Mouse (Mus musculus) neural tube, embryonic 13.5 days (tissue): ENCODE measurements around the gene Tmed2. TPM values are rescaled to one million over a fixed set of nuclear protein-coding genes. Genes with fewer than 3 reads are reported as not detected.
"Not testable (repeated sequence)": the region's sequence is repeated elsewhere in the genome, so short reads cannot be mapped to it uniquely, and the experiment has no call there.

Source experiments
- ATAC-seq: fragments of 200-750 bp; cut with Nextera tagmentation; 2 replicates; pipeline ENCODE4 v1.8.0; 2017; ENCODE audit warnings: low read depth, mild to moderate bottlenecking, moderate TSS enrichment, moderate library complexity
- H3K27ac ChIP-seq: fragments of 300-500 bp; sonication (generic); replicated peaks from 2 replicates; pipeline ENCODE4 v1.5.1; 2015; ENCODE audit warnings: moderate library complexity, mild to moderate bottlenecking, inconsistent platforms
- H3K27me3 ChIP-seq: fragments of 300-500 bp; sonication (generic); 2 replicates; pipeline ENCODE4 v1.6.1; 2015; ENCODE audit warnings: mild to moderate bottlenecking, inconsistent platforms
- H3K36me3 ChIP-seq: fragments of 300-500 bp; sonication (generic); 2 replicates; pipeline ENCODE4 v1.6.1; 2015; ENCODE audit warnings: mild to moderate bottlenecking, inconsistent platforms
- H3K4me1 ChIP-seq: fragments of 300-500 bp; sonication (generic); replicated peaks from 2 replicates; pipeline ENCODE4 v1.6.1; 2015; ENCODE audit warnings: inconsistent platforms
- H3K4me2 ChIP-seq: fragments of 300-500 bp; sonication (generic); 2 replicates; pipeline ENCODE4 v1.6.1; 2015; ENCODE audit warnings: inconsistent platforms, mild to moderate bottlenecking, moderate library complexity
- H3K4me3 ChIP-seq: fragments of 300-500 bp; sonication (generic); 2 replicates; pipeline ENCODE4 v1.5.1; 2015; ENCODE audit warnings: mild to moderate bottlenecking, inconsistent platforms
- H3K9ac ChIP-seq: fragments of 300-500 bp; sonication (generic); 2 replicates; pipeline ENCODE4 v1.6.1; 2015; ENCODE audit warnings: moderate library complexity, mild to moderate bottlenecking, inconsistent platforms
- H3K9me3 ChIP-seq: fragments of 300-500 bp; sonication (generic); 2 replicates; pipeline ENCODE4 v1.6.1; 2016; ENCODE audit warnings: inconsistent platforms
- whole genome bisulfite sequencing: fragments of 180-500 bp; shearing (Covaris S2); methylation state at CpG from one replicate; pipeline ENCODE4 v1.1.7; 2015; 5-methylcytosine and 5-hydroxymethylcytosine counted together
- polyA plus RNA-seq: library from polyadenylated mRNA; unstranded; fragments of >200 nt; fragmentation: Nextera tagmentation; extraction: Ambion mirVana; gene quantifications from 2 replicates; pipeline ENCODE4 v1.2.1, GENCODE M21; 2015

The Tmed2 gene
- polyA plus RNA-seq, 1 experiment from 2014 or later, result 359 TPM

DNA sequence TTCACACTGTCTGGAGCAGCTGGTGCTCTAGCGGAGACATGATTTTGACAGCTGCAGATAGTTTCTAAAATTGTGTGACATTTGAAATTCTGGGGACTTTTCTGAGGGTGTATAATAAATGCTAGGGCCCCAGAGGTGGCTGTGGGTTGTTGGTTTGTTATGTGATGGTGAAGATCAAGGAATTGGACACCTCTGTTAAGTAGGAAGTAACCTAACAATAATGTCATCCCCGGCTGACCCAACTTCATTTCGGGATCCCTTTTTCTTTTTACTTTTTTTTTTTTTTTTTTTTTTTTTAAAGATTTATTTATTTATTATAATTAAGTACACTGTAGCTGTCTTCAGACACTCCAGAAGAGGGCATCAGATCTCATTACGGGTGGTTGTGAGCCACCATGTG, 10.2 kb downstream of the Tmed2 start:
- H3K36me3 ChIP-seq, result peaks cover 47% of the 10 kb centered on the region
- not testable (repeated sequence) for H3K27me3 ChIP-seq, H3K9ac ChIP-seq, H3K4me3 ChIP-seq, ATAC-seq, H3K9me3 ChIP-seq, H3K4me2 ChIP-seq, H3K27ac ChIP-seq
- H3K4me1 ChIP-seq, result peaks cover 21% of the 10 kb centered on the region
- WGBS, result 95% methylated on average over 3 of the region's 4 CpGs

DNA sequence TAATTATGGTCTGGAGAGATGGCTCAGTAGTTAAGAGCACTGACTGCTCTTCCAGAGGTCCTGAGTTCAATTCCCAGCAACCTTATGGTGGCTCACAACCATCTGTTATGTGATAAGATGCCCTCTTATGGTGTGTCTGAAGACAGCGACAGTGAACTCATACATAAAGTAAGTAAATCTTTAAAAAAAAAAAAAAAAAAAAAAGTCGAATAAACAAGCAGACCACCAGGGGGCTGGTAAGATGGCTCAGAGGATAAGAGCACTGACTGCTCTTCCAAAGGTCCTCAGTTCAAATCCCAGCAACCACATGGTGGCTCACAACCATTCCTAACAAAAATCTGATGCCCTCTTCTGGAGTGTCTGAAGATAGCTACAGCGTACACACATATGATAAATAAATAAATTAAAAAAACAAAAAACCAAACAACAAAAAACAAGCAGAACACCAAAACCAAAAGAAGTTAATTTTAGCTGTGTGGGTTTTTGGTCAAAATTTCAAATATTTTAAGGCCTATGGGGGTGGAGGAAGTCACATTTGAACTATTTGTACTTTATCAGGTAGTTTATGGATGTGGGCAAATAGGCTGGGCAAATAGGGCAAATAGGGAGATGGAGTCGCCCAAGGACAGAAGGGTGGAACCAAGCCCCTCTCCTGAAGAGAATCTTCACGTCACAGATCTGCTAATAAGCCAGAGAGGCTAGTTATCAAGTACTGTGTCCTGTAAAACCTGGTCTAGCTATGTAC, 11.0 kb downstream of the Tmed2 start:
- 37% methylated on average over 5 of the region's 5 CpGs for WGBS
- H3K9me3 ChIP-seq, H3K27me3 ChIP-seq, ATAC-seq: not testable (repeated sequence)
- Histone ChIP-seq H3K36me3 (peaks cover 47% of the 10 kb centered on the region), H3K4me3 (peak overlapping the region; percentile 90), H3K27ac (peak overlapping the region; percentile 87; the same call in 1 of the 2 replicates), H3K9ac (peak overlapping the region; percentile 84), H3K4me2 (peak overlapping the region; percentile 72), H3K4me1 (peaks cover 21% of the 10 kb centered on the region)

DNA sequence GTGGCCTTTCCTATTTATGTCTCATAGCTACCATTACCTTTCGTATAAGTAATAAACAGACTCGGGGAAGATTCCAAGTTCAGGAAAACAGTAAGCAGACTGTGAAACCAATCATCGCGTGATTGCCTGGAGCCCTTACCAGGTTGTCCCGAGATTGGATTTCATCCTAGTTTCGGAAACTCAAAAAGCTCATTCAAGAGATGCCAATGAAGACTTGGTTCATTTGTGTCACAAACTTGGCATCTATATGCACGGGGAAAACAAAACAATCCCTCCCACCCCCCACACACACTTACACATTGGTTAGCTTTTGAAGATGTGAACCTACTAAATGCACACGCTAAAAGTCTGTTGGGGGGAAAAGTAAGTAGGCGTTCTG, 11.6 kb downstream of the Tmed2 start:
- no peaks in the 10 kb centered on the region for H3K27me3 ChIP-seq
- peak overlapping the region; percentile 72 for H3K4me2 ChIP-seq
- ATAC-seq, result peak; percentile 5; the same call in 1 of the 2 replicates
- H3K4me3 ChIP-seq, result peak overlapping the region; percentile 90
- no peaks in the 10 kb centered on the region for H3K9me3 ChIP-seq
- H3K27ac ChIP-seq, result peak overlapping the region; percentile 87
- peak overlapping the region; percentile 84 for H3K9ac ChIP-seq
- 13% methylated on average over 9 of the region's 9 CpGs for WGBS
- peaks cover 21% of the 10 kb centered on the region for H3K4me1 ChIP-seq
- peaks cover 47% of the 10 kb centered on the region for H3K36me3 ChIP-seq

DNA sequence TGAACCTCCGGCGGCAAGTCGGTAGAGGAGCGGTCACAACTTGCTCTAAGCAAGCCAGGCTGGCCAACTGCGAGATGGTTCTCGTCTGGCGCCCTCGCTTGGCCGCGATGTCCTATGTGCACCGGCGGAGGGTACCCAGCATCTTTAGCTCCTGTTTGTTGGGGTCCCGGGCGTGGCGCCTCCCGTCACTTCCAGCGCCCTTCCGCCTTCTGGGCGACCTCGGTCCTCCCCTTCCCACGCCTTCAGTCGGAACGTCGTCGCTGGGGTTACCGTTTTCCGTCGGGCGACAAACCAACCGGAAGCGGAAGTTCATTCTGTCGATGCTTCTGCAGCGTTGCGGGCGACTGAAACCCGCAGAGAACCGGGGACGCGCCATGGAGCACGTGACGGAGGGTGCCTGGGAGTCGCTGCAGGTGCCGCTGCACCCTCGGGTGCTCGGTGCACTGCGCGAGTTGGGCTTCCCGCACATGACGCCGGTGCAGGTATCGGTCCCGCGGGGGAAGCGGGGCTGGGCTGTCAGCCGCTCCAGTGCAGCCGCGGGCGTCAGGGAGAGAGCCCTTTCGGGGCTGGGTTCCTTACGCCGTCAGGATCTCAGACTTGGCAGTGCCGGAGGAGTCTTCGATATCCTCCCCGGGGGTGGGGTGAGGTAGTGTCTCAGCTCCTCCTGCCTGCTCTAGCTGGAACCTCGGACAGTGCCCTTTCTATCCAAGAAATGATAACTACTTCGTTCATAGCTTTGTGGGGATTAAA, 12.2 kb downstream of the Tmed2 start, which contains the start of gene Ddx55:
Ddx55 (plus strand) TSS at position 307 of the 750 bp plus-strand sequence.
- peaks cover 21% of the 10 kb centered on the region for H3K4me1 ChIP-seq
- H3K27ac ChIP-seq, result peak within 1 kb of the TSS; percentile 87
- H3K27me3 ChIP-seq, result no peaks in the 10 kb centered on the region
- under 1% methylated on average over 66 of the region's 66 CpGs for WGBS
- H3K36me3 ChIP-seq, result peaks cover 46% of the 10 kb centered on the region
- peak within 1 kb of the TSS; percentile 84 for H3K9ac ChIP-seq
- H3K9me3 ChIP-seq, result no peaks in the 10 kb centered on the region
- ATAC-seq, result peak; percentile 82
- peak within 1 kb of the TSS; percentile 72 for H3K4me2 ChIP-seq
- peak within 1 kb of the TSS; percentile 90 for H3K4me3 ChIP-seq

DNA sequence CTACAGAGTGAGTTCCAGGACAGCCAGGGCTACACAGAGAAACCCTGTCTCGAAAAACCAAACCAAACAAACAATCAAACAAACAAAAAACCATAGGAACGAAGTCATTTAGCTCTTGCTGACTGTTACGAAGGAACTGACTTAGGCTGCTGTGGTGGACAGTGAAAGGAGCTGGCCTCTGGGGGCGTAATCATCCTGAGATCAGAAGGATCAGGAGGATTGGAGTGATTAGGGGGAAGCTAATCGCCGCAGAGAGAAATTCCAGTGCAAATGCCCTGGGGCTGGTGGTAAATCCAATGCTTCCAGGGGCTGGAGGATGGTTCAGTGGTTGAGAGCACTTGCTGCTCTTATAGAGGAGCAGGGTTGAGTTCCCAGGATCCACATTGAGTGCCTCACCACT, 13.1 kb downstream of the Tmed2 start:
- H3K36me3 ChIP-seq, result peaks cover 46% of the 10 kb centered on the region
- peak overlapping the region; percentile 72 for H3K4me2 ChIP-seq
- peak overlapping the region; percentile 90 for H3K4me3 ChIP-seq
- H3K9me3 ChIP-seq, result no peaks in the 10 kb centered on the region
- ATAC-seq, result no peak
- H3K9ac ChIP-seq, result peak overlapping the region; percentile 84
- no peak overlapping the region for H3K27ac ChIP-seq
- no peaks in the 10 kb centered on the region for H3K27me3 ChIP-seq
- H3K4me1 ChIP-seq, result peaks cover 21% of the 10 kb centered on the region
- 78% methylated on average over 6 of the region's 6 CpGs for WGBS

GRCm38 (mm10) chr5:124555145-124555544, 14.7 kb downstream of the Tmed2 start:
- Histone ChIP-seq H3K4me1 (peaks cover 21% of the 10 kb centered on the region), H3K27ac (no peak overlapping the region), H3K36me3 (peaks cover 58% of the 10 kb centered on the region), H3K4me3 (no peak overlapping the region), H3K27me3 (no peaks in the 10 kb centered on the region), H3K9ac (no peak overlapping the region), H3K4me2 (no peak overlapping the region), H3K9me3 (no peaks in the 10 kb centered on the region)
- ATAC-seq, result no peak
- 85% methylated on average over 1 of the region's 1 CpGs for WGBS

DNA sequence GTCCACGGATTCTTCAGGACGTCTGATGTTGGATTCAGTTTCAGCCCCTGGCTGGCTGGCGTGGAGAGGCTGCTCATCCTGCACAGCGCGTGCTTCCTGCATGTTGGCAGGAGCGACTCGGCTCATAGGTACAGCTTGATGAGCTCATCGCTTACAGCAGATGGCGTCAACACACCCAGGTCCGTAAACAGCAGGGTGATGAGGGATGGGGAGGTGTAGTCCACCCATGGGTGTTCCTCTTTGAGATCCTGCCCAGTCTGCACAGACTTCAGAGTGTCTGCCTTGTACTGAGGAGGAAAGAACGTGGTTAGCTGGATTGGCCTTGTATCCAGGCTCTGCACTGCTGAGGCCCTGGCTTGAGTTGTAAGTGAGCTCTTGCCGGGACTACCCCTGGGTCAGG, 30.6 kb downstream of the Tmed2 start:
- no peaks in the 10 kb centered on the region for H3K27me3 ChIP-seq
- no peak overlapping the region for H3K9ac ChIP-seq
- H3K4me1 ChIP-seq, result no peaks in the 10 kb centered on the region
- ATAC-seq, result no peak
- H3K27ac ChIP-seq, result no peak overlapping the region
- no peaks in the 10 kb centered on the region for H3K9me3 ChIP-seq
- 86% methylated on average over 12 of the region's 12 CpGs for WGBS
- H3K36me3 ChIP-seq, result peaks cover 99% of the 10 kb centered on the region
- no peak overlapping the region for H3K4me2 ChIP-seq
- no peak overlapping the region for H3K4me3 ChIP-seq

DNA sequence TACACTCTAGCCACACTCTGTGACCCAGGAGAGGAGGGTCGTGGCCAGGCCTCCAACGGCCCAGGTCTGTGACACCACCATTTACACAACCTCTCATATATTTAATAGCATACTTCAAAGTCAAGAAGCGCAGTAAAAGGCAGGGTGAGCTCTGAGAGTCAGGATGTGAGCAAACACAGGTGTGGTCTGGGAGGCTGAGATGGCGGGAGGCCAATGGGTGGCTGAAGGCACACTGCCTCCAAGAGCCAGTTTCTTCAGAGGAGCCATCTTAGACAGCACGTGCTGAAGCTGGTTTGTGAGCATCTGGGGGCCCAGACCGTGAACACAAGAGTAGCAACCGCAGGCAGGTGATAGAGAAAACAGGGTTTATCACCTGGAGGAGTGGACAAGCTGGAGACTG, 35.0 kb downstream of the Tmed2 start:
- Histone ChIP-seq H3K27me3 (no peaks in the 10 kb centered on the region), H3K27ac (no peak overlapping the region), H3K9ac (no peak overlapping the region), H3K36me3 (peaks cover 71% of the 10 kb centered on the region), H3K4me2 (no peak overlapping the region), H3K4me3 (no peak overlapping the region), H3K9me3 (no peaks in the 10 kb centered on the region), H3K4me1 (peaks cover 24% of the 10 kb centered on the region)
- no peak for ATAC-seq
- WGBS, result 96% methylated on average over 7 of the region's 7 CpGs

GRCm38 (mm10) chr5:124578633-124579317, 38.3 kb downstream of the Tmed2 start, which contains the start of the genes Eif2b1 and Gtf2h3:
Gene Eif2b1, minus strand, starts transcription at chr5:124579131.
Gene Gtf2h3, plus strand, starts transcription at chr5:124579140.
- Histone ChIP-seq H3K27ac (peak within 1 kb of the TSS; percentile 68), H3K4me3 (peak within 1 kb of the TSS; percentile 83), H3K4me1 (peaks cover 34% of the 10 kb centered on the region), H3K9ac (peak within 1 kb of the TSS; percentile 82), H3K36me3 (peaks cover 53% of the 10 kb centered on the region), H3K9me3 (no peaks in the 10 kb centered on the region), H3K27me3 (no peaks in the 10 kb centered on the region), H3K4me2 (peak within 1 kb of the TSS; percentile 76)
- WGBS, result 1% methylated on average over 51 of the region's 51 CpGs
- ATAC-seq, result peak; percentile 94

DNA sequence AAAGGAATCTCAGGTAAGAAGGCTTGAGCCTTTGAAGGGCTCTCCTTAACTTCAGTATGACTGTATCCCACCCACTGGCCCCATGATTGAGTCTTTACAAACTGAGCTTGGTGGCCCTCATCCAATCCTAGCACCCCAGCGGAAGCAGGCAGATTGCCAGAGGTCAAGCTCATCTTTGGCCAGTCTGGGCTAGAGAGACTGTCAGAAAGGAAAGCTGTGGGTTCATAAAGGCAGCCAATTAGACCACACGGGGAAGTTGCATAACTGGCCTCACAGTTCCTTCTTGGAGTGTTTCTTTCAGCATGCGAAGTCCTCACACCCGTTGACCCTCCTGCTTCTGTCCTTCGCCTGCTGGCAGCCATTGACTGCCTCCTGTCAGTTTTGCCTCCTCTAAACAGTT, 42.0 kb downstream of the Tmed2 start:
- Histone ChIP-seq H3K4me3 (no peak overlapping the region), H3K27ac (no peak overlapping the region), H3K4me2 (no peak overlapping the region), H3K4me1 (peaks cover 31% of the 10 kb centered on the region), H3K9me3 (no peaks in the 10 kb centered on the region), H3K36me3 (peaks cover 52% of the 10 kb centered on the region), H3K27me3 (no peaks in the 10 kb centered on the region), H3K9ac (no peak overlapping the region)
- WGBS, result 91% methylated on average over 5 of the region's 5 CpGs
- no peak for ATAC-seq

DNA sequence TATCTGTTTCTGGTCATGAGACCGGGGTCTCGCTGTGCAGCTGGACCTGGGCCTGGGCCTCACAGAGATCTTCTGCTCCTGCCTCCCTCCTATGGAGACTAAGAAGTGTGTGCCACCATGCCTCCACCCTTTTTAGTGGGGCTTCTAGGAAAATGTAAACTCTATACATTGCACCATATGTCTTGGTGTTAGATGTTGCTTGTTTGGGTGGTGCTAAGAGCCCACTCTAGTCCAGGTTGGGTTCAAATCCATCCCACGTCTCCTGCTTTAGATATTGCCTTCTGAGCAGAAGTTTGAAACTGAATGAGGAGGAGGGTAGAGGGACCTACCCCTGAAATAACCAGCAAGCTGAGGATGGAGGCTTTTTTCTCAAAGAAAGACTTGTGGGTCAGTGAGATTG, 52.3 kb downstream of the Tmed2 start:
- Histone ChIP-seq H3K27me3 (no peaks in the 10 kb centered on the region), H3K9ac (no peak overlapping the region), H3K9me3 (no peaks in the 10 kb centered on the region), H3K4me1 (no peaks in the 10 kb centered on the region), H3K4me3 (no peak overlapping the region), H3K27ac (no peak overlapping the region), H3K36me3 (peaks cover 85% of the 10 kb centered on the region), H3K4me2 (no peak overlapping the region)
- ATAC-seq, result no peak
- 94% methylated on average over 3 of the region's 3 CpGs for WGBS
